Mouse (Mus musculus) erythroblast, embryonic 14.5 days (primary cell): ENCODE results near the gene Gemin7.

ENCODE experiments used
- GATA1 ChIP-seq: IDR thresholded peaks from 2 replicates; pipeline ENCODE4 v1.6.1; 2012; ENCODE audit warnings: low read length, inconsistent platforms, mixed read lengths
- TAL1 ChIP-seq: IDR thresholded peaks from 3 replicates; pipeline ENCODE4 v1.6.1; 2012; ENCODE audit warnings: low read length, inconsistent platforms, mixed read lengths

DNA sequence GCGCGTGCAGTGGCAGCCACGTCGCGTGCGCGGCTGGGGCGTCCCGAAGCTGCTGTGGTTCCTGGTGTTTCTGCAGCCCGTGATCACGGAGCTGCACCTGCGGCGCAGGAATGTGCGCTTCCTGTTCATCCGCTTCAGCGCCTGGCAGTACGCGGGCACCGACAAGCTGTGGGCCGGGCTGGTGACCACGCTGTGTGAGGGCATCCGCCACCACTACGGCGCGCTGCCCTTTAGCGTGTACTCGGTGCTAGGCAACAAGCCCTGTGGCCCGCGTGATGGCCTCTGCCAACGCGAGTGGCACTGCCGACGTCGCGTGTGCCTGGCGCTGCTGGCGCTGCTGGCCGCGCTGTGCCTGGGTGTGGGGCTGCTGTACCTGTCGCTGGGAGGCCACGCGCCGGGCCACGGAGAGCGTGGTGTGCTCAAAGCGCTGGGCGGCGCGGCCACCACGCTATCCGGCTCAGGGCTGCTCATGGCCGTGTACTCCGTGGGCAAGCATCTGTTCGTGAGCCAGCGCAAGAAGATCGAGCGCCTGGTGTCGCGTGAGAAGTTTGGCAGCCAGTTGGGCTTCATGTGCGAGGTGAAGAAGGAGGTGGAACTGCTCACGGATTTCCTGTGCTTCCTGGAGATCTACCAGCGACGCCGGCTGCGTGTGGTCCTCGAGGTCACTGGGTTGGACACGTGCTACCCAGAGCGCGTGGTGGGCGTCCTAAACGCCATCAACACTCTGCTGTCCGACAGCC, 54.2 kb downstream of the Gemin7 start:
- no peak for TF ChIP-seq GATA1
- no peak for TF ChIP-seq TAL1
